Comparison of ENCODE assay signal across 9 mouse cellular contexts in the genomic region with DNA sequence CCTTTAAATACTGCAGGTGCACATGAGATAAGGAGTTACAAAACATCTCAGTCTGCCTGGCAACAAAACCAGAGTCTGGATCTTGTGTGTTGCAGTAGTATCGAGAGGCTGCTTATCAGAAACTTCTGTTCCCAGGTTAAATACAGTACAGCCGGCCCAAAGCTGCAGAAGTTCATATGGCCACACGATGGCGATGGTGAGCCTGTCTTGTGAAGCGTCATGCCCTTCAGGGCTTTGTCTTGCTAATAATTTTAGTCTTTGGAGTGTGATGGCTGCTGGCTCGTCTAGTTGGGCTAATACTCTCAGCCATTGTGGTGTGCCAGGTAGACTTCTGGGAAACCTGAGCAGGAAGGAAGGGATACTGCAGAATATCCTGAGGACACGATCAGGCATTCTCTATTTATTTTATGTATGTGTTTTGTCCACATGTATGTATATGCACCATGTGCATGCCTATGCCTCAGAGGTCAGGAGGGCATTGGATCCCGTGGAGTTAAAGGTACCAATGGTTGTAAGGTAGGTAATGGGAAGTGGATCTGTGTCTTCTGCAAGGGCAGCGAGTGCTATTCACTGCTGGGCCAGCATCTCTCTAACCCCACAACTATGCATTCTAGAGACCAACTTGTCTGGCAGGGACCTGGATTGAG. TPM values are rescaled to one million over a fixed set of nuclear protein-coding genes. Genes with fewer than 3 reads are reported as not detected.
A peak's percentile ranks its signal among the peaks of the same experiment; 100 is the strongest.
DNase-seq lines count a peak whose midpoint lies in the region; ATAC-seq and TF ChIP-seq lines count a peak whose summit lies in the region.
"Had no signal": no experiment of that assay in that cellular context is flagged by ENCODE, and none has a peak within 500 bp of the region (broad histone marks: within the 10 kb centered on the region; RNA-seq: fewer than 3 reads in every experiment).

No protein-coding gene starts in this region.

- H3K4me2 ChIP-seq in forebrain, embryonic 12.5 days: no peak overlapping the region
- no peak overlapping the region for H3K4me2 ChIP-seq in intestine, embryonic 14.5 days (ENCODE audit: low read length)
- H3K4me2 ChIP-seq in midbrain, embryonic 13.5 days (replicated peaks): no peak overlapping the region

- peak; percentile 80; the same call in 1 of the 2 replicates for ATAC-seq in forebrain, embryonic 12.5 days (ENCODE audit: low FRiP score)
- ATAC-seq in intestine, embryonic 14.5 days (replicated peaks; ENCODE audit: low FRiP score, low TSS enrichment, low read depth): peak; percentile 36; the same call in 1 of the 2 replicates
- peak; percentile 76 for ATAC-seq in midbrain, embryonic 13.5 days

- H3K36me3 ChIP-seq in testis, adult 2 months (ENCODE audit: control insufficient read depth, insufficient read depth, low read length): no peaks in the 10 kb centered on the region
- H3K36me3 ChIP-seq in forebrain, embryonic 12.5 days (replicated peaks): no peaks in the 10 kb centered on the region
- no peaks in the 10 kb centered on the region for H3K36me3 ChIP-seq in intestine, embryonic 14.5 days (ENCODE audit: control insufficient read depth, insufficient read depth, low read length)
- H3K36me3 ChIP-seq in midbrain, embryonic 13.5 days: no peaks in the 10 kb centered on the region
- H3K36me3 ChIP-seq in small intestine, adult 2 months (ENCODE audit: control insufficient read depth, insufficient read depth, low read length): no peaks in the 10 kb centered on the region

- no peak overlapping the region for H3K4me3 ChIP-seq in testis, adult 2 months (ENCODE audit: control insufficient read depth, low read depth, low read length)
- H3K4me3 ChIP-seq in forebrain, embryonic 12.5 days (replicated peaks): no peak overlapping the region
- H3K4me3 ChIP-seq in intestine, embryonic 14.5 days (ENCODE audit: low read depth, low read length): no peak overlapping the region
- no peak overlapping the region for H3K4me3 ChIP-seq in left cerebral cortex, adult 2 months
- H3K4me3 ChIP-seq in midbrain, embryonic 13.5 days (replicated peaks): no peak overlapping the region
- H3K4me3 ChIP-seq in small intestine, adult 2 months (ENCODE audit: low read depth, low read length): no peak overlapping the region
- H3K4me3 ChIP-seq: erythroblast, embryonic 14.5 days had no signal

- intact Hi-C loops in left cerebral cortex, adult 2 months (cut with DNase I): loop anchor here (1.0 to 5.0 kb wide), 2 partner anchors 129 to 201 kb away; no protein-coding TSS in a partner anchor

- H3K27ac ChIP-seq in testis, adult 2 months (ENCODE audit: control insufficient read depth, insufficient read depth, low read depth, low read length): no peak overlapping the region
- H3K27ac ChIP-seq in forebrain, embryonic 12.5 days: no peak overlapping the region
- H3K27ac ChIP-seq in intestine, embryonic 14.5 days (ENCODE audit: low read depth): no peak overlapping the region
- no peak overlapping the region for H3K27ac ChIP-seq in left cerebral cortex, adult 2 months
- no peak overlapping the region for H3K27ac ChIP-seq in midbrain, embryonic 13.5 days
- H3K27ac ChIP-seq in small intestine, adult 2 months (ENCODE audit: insufficient read depth, low read depth, low read length): no peak overlapping the region

- WGBS in forebrain, embryonic 12.5 days: 28% methylated on average over 9 of the region's 9 CpGs
- WGBS in intestine, embryonic 14.5 days: 24% methylated on average over 9 of the region's 9 CpGs
- WGBS in midbrain, embryonic 13.5 days: 31% methylated on average over 9 of the region's 9 CpGs
- WGBS in small intestine, adult 2 months: 23% methylated on average over 9 of the region's 9 CpGs

- peaks cover 3% of the 10 kb centered on the region; the same call in 1 of the 2 replicates for H3K4me1 ChIP-seq in testis, adult 2 months (ENCODE audit: control insufficient read depth, insufficient read depth, low read length)
- no peaks in the 10 kb centered on the region; the same call in 1 of the 2 replicates for H3K4me1 ChIP-seq in forebrain, embryonic 12.5 days
- no peaks in the 10 kb centered on the region for H3K4me1 ChIP-seq in intestine, embryonic 14.5 days (replicated peaks; ENCODE audit: control insufficient read depth, insufficient read depth, low read length)
- no peaks in the 10 kb centered on the region for H3K4me1 ChIP-seq in midbrain, embryonic 13.5 days (replicated peaks)
- no peaks in the 10 kb centered on the region for H3K4me1 ChIP-seq in small intestine, adult 2 months (ENCODE audit: control insufficient read depth, insufficient read depth, insufficient read length, low read length)

- no peak overlapping the region for H3K9ac ChIP-seq in forebrain, embryonic 12.5 days
- no peak overlapping the region for H3K9ac ChIP-seq in intestine, embryonic 14.5 days (ENCODE audit: low read length)
- no peak overlapping the region for H3K9ac ChIP-seq in midbrain, embryonic 13.5 days (replicated peaks)

- TF ChIP-seq CTCF in testis, adult 2 months (IDR thresholded peaks at IDR 0.05; ENCODE audit: control insufficient read depth, insufficient read depth, insufficient replicate concordance, low read depth, low read length): peak; percentile 81; the same call in 1 of the 2 replicates
- TF ChIP-seq CTCF in left cerebral cortex, adult 2 months (IDR thresholded peaks at IDR 0.05): peak; percentile 77
- peak; percentile 82; the same call in 1 of the 2 replicates for TF ChIP-seq CTCF in small intestine, adult 2 months (IDR thresholded peaks at IDR 0.05; ENCODE audit: extremely low read depth, insufficient read length, insufficient replicate concordance, low read depth, low read length)

- DNase-seq in testis, postnatal 14 days (ENCODE audit: low spot score): no peak
- DNase-seq in c-Kit-positive CD71-negative TER-119-negative erythroid progenitor cells, embryonic 14.5 days (ENCODE audit: low read depth): peak; percentile 71
- DNase-seq in intestine, embryonic 14.5 days (ENCODE audit: low spot score): peak; percentile 83
- DNase-seq in left cerebral cortex, adult 2 months (ENCODE audit: extremely low spot score in 1 of 2, low spot score in 2 of 2): peak; percentile 54 to 69

- no peak for TF ChIP-seq POLR2A in testis, adult 2 months (IDR thresholded peaks at IDR 0.05; ENCODE audit: control insufficient read depth, low read depth, low read length)
- no peak for TF ChIP-seq POLR2A in small intestine, adult 2 months (IDR thresholded peaks at IDR 0.05; ENCODE audit: low read depth, low read length)

- no peaks in the 10 kb centered on the region for H3K9me3 ChIP-seq in forebrain, embryonic 12.5 days
- H3K9me3 ChIP-seq in intestine, embryonic 14.5 days (ENCODE audit: control insufficient read depth, low read length): no peaks in the 10 kb centered on the region
- H3K9me3 ChIP-seq in midbrain, embryonic 13.5 days: no peaks in the 10 kb centered on the region

- no peaks in the 10 kb centered on the region for H3K27me3 ChIP-seq in testis, adult 2 months (ENCODE audit: control insufficient read depth, insufficient read depth, low read length)
- H3K27me3 ChIP-seq in forebrain, embryonic 12.5 days: peaks cover 23% of the 10 kb centered on the region
- peaks cover 18% of the 10 kb centered on the region for H3K27me3 ChIP-seq in intestine, embryonic 14.5 days (replicated peaks; ENCODE audit: control insufficient read depth, insufficient read depth, low read length)
- peaks cover 17% of the 10 kb centered on the region for H3K27me3 ChIP-seq in midbrain, embryonic 13.5 days
- no peaks in the 10 kb centered on the region for H3K27me3 ChIP-seq in small intestine, adult 2 months (ENCODE audit: control insufficient read depth, insufficient read depth, low read length)

RNA-seq across cellular contexts. Expression of a gene that starts 29.4 kb away (rescaled TPM):
- 0.09 and 0.28 TPM in 2 replicates for polyA plus RNA-seq in testis, adult 2 months (2012; rRNA removed)
- 0.74 and 1.2 TPM in 2 replicates for polyA plus RNA-seq in forebrain, embryonic 12.5 days (2016; fragmentation: Nextera tagmentation; extraction: Ambion mirVana)
- polyA plus RNA-seq in intestine, embryonic 14.5 days (2014; fragmentation: Nextera tagmentation; extraction: Ambion mirVana): 0.47 and 0.54 TPM in 2 replicates
- total RNA-seq in left cerebral cortex, adult 2 months (2021): not detected
- polyA plus RNA-seq in midbrain, embryonic 13.5 days (2015; fragmentation: Nextera tagmentation; extraction: Ambion mirVana): 0.43 and 0.72 TPM in 2 replicates
- not detected in 2 replicates for polyA plus RNA-seq in small intestine, adult 2 months (2012; rRNA removed)
- polyA plus RNA-seq: erythroblast, embryonic 14.5 days had no signal
